Mouse (Mus musculus): ENCODE data around the gene Trmt11. TPM values are rescaled to one million over a fixed set of nuclear protein-coding genes. Genes with fewer than 3 reads are reported as not detected.
"Not testable (repeated sequence)": the region's sequence is repeated elsewhere in the genome, so short reads cannot be mapped to it uniquely, and the experiment has no call there.

Gene Trmt11
- polyA plus RNA-seq, 1 experiment from 2014 or later, result 10.5 TPM

- WGBS (ENCODE audit: insufficient replicate concordance), result 50% methylated on average over 1 of the region's 1 CpGs
- Histone ChIP-seq H3K4me3 (ENCODE audit: low read depth, low read length) (no peak overlapping the region), H3K27me3 (ENCODE audit: control insufficient read depth, insufficient read depth, low read depth, low read length) (no peaks in the 10 kb centered on the region), H3K27ac (ENCODE audit: low read length) (no peak overlapping the region), H3K36me3 (ENCODE audit: control insufficient read depth, insufficient read depth) (no peaks in the 10 kb centered on the region), H3K9ac (ENCODE audit: low read depth, low read length) (no peak overlapping the region), H3K4me2 (ENCODE audit: low read depth, low read length) (no peak overlapping the region), H3K9me3 (replicated peaks; ENCODE audit: control insufficient read depth, low read length) (no peaks in the 10 kb centered on the region), H3K4me1 (ENCODE audit: control insufficient read depth, low read depth, low read length) (no peaks in the 10 kb centered on the region)
- ATAC-seq (ENCODE audit: low read depth), result no peak
Observed at GRCm38 (mm10) chr10:30502718-30503117, 97.8 kb downstream of the Trmt11 start.

- ATAC-seq (ENCODE audit: low read depth); H3K27ac ChIP-seq (ENCODE audit: low read length); H3K36me3 ChIP-seq (ENCODE audit: control insufficient read depth, insufficient read depth); H3K4me1 ChIP-seq (ENCODE audit: control insufficient read depth, low read depth, low read length); H3K4me3 ChIP-seq (ENCODE audit: low read depth, low read length); H3K27me3 ChIP-seq (ENCODE audit: control insufficient read depth, insufficient read depth, low read depth, low read length); H3K4me2 ChIP-seq (ENCODE audit: low read depth, low read length); H3K9me3 ChIP-seq (replicated peaks; ENCODE audit: control insufficient read depth, low read length); H3K9ac ChIP-seq (ENCODE audit: low read depth, low read length): not testable (repeated sequence)
- WGBS (ENCODE audit: insufficient replicate concordance), result 71% methylated on average over 19 of the region's 19 CpGs
Observed at GRCm38 (mm10) chr10:30498223-30498622, 102.3 kb downstream of the Trmt11 start.

Other genes with a start within 250 kb of the Trmt11 start
- 17.0 and 17.1 TPM in 2 replicates for gene Hint3, start 28.9 kb upstream of the Trmt11 start, polyA plus RNA-seq (2015; fragmentation: Nextera tagmentation; extraction: Ambion mirVana)
- 12.4 and 12.9 TPM in 2 replicates for gene Ncoa7, start 202.6 kb upstream of the Trmt11 start, polyA plus RNA-seq (2015; fragmentation: Nextera tagmentation; extraction: Ambion mirVana)
- gene Hey2, start 242.1 kb upstream of the Trmt11 start, polyA plus RNA-seq (2015; fragmentation: Nextera tagmentation; extraction: Ambion mirVana), result 0.31 and 0.34 TPM in 2 replicates

All from liver, embryonic 16.5 days (tissue).